Mouse (Mus musculus) Patski (cell line): ENCODE measurements around the gene Trappc5. TPM values are rescaled to one million over a fixed set of nuclear protein-coding genes. Genes with fewer than 3 reads are reported as not detected.

Source experiments
- ATAC-seq: fragments of 100-300 bp; one replicate; pipeline ENCODE4 v1.8.0; 2021
- CTCF ChIA-PET: fragments of 350-600 bp; sonication (Branson Sonifier 250); formaldehyde crosslinking; loops from one replicate; lab custom pipeline; 2022; ENCODE audit warnings: inconsistent platforms; lab: Charles Lee
- POLR2A ChIA-PET: fragments of 350-600 bp; sonication (Branson Sonifier 250); formaldehyde crosslinking; loops from one replicate; lab custom pipeline; 2022; ENCODE audit warnings: antibody characterized with exemption, inconsistent platforms; lab: Charles Lee
- DNase-seq: peaks from one replicate; pipeline ENCODE4 v3.0.0-alpha.2; 2011; ENCODE audit warnings: low read depth, low spot score
- H3K27me3 ChIP-seq: fragments of 371-371 bp; one replicate; pipeline ENCODE4 v1.5.1; 2021
- CTCF ChIP-seq: fragments of 100-300 bp; IDR thresholded peaks from one replicate; pipeline ENCODE4 v1.5.1; 2021
- in situ Hi-C: fragments of 300-500 bp; cut with MboI; formaldehyde crosslinking; loops from 3 replicates; pipeline ENCODE4 v1.11.1; 2018; ENCODE audit warnings: low pct_unique_long_range_greater_than_20kb, mixed read lengths
- polyA plus RNA-seq: library from polyadenylated mRNA; unstranded; gene quantifications from one replicate; pipeline ENCODE4 v1.2.3, GENCODE M21; 2021

The Trappc5 gene
- polyA plus RNA-seq, 1 experiment from 2014 or later = 24.8 TPM

GRCm38 (mm10) chr8:3721041-3721440, 44.9 kb downstream of the Trappc5 start:
- in situ Hi-C loops = loop anchor here (25.0 kb wide), 1 partner anchor 641 kb away; no protein-coding TSS in a partner anchor
- no peak for TF ChIP-seq CTCF
- ATAC-seq (no peak), DNase-seq (no peak)
- CTCF ChIA-PET = interaction anchor here (1.0 kb wide), 1 partner anchor 235 kb away, joined by 4 read pairs; no protein-coding TSS in a partner anchor
- H3K27me3 ChIP-seq = peaks cover 24% of the 10 kb centered on the region
- POLR2A ChIA-PET = no interaction called here

Other genes with a start within 250 kb of the Trappc5 start
- 12.0 TPM for gene Pex11g, start 208.6 kb upstream of the Trappc5 start, polyA plus RNA-seq
- not detected for gene Tex45, start 205.4 kb upstream of the Trappc5 start, polyA plus RNA-seq
- gene Zfp358, start 183.2 kb upstream of the Trappc5 start, polyA plus RNA-seq = 45.2 TPM
- gene Mcoln1, start 175.8 kb upstream of the Trappc5 start, polyA plus RNA-seq = 85.9 TPM
- 83.0 TPM for gene Pnpla6, start 160.9 kb upstream of the Trappc5 start, polyA plus RNA-seq
- 3.3 TPM for gene C330021F23Rik, start 108.3 kb upstream of the Trappc5 start, polyA plus RNA-seq
- 18.5 TPM for gene Camsap3, start 89.0 kb upstream of the Trappc5 start, polyA plus RNA-seq
- gene Xab2, start 55.0 kb upstream of the Trappc5 start, polyA plus RNA-seq = 48.4 TPM
- gene Pet100, start 54.8 kb upstream of the Trappc5 start, polyA plus RNA-seq = 85.7 TPM
- gene Pcp2, start 50.8 kb upstream of the Trappc5 start, polyA plus RNA-seq = not detected
- 156 TPM for gene Stxbp2, start 45.3 kb upstream of the Trappc5 start, polyA plus RNA-seq
- 0.24 TPM for gene Retn, start 20.5 kb upstream of the Trappc5 start, polyA plus RNA-seq
- not detected for gene Mcemp1, start 10.5 kb upstream of the Trappc5 start, polyA plus RNA-seq
- gene Fcor, start 3.9 kb upstream of the Trappc5 start, polyA plus RNA-seq = 4.6 TPM
- gene Fcer2a, start 17.9 kb downstream of the Trappc5 start, polyA plus RNA-seq = 0.09 TPM
- not detected for gene Clec4g, start 44.4 kb downstream of the Trappc5 start, polyA plus RNA-seq
- not detected for gene Cd209a, start 72.7 kb downstream of the Trappc5 start, polyA plus RNA-seq
- gene Cd209e, start 178.0 kb downstream of the Trappc5 start, polyA plus RNA-seq = not detected
- gene Cd209d, start 202.3 kb downstream of the Trappc5 start, polyA plus RNA-seq = not detected